Mouse (Mus musculus) ES-Bruce4 (cell line): ENCODE data around the gene Nfib.

ENCODE experiments used
- EP300 ChIP-seq: IDR thresholded peaks from 2 replicates; pipeline ENCODE4 v1.6.1; 2011; ENCODE audit warnings: low read depth, low read length; ENCODE audit not compliant: insufficient read depth
- POLR2A ChIP-seq: IDR thresholded peaks from one replicate; pipeline ENCODE4 v1.8.1; 2011; ENCODE audit warnings: low read length; ENCODE audit not compliant: insufficient read depth

DNA sequence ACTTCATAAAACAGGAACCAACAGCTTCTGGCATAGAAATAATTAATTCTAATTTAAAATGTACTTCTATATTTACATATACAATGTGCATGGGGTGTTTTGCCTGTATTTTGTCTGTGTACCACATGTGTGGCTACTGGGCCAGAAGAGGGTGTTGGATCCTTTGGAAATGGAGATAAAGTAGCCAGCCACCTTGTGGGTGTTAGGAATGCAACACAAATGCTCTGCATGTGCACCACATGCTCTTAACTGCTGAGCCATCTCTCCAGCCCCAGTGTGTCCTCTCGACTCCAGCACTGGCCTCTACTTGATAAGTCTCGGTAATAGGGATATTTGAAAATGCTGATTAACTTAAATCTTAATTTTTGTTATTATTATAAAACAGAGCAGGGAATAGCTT lies 418.6 kb downstream of the Nfib start:
- TF ChIP-seq EP300 (no peak), POLR2A (no peak)
